Mouse (Mus musculus) midbrain, embryonic 10.5 days (tissue): ENCODE results near the gene Gm10770. TPM values are rescaled to one million over a fixed set of nuclear protein-coding genes. Genes with fewer than 3 reads are reported as not detected.
A peak's percentile ranks its signal among the peaks of the same experiment; 100 is the strongest.
"Not testable (repeated sequence)": the region's sequence is repeated elsewhere in the genome, so short reads cannot be mapped to it uniquely, and the experiment has no call there.

Experiments used
- DNase-seq: peaks from one replicate; pipeline ENCODE4 v3.0.0-alpha.2; 2017; ENCODE audit warnings: low spot score
- H3K27ac ChIP-seq: fragments of 300-500 bp; sonication (generic); replicated peaks from 2 replicates; pipeline ENCODE4 v1.5.1; 2016; ENCODE audit warnings: mild to moderate bottlenecking
- H3K27me3 ChIP-seq: fragments of 300-500 bp; sonication (generic); 2 replicates; pipeline ENCODE4 v1.6.1; 2016; ENCODE audit warnings: low read depth, mild to moderate bottlenecking; ENCODE audit not compliant: poor library complexity, severe bottlenecking
- H3K36me3 ChIP-seq: fragments of 300-500 bp; sonication (generic); 2 replicates; pipeline ENCODE4 v1.6.1; 2016; ENCODE audit warnings: mild to moderate bottlenecking, moderate library complexity
- H3K4me1 ChIP-seq: fragments of 300-500 bp; sonication (generic); 2 replicates; pipeline ENCODE4 v1.6.1; 2016
- H3K4me3 ChIP-seq: fragments of 300-500 bp; sonication (generic); 2 replicates; pipeline ENCODE4 v1.5.1; 2016; ENCODE audit warnings: mild to moderate bottlenecking, moderate library complexity
- H3K9me3 ChIP-seq: fragments of 300-500 bp; sonication (generic); replicated peaks from 2 replicates; pipeline ENCODE4 v1.6.1; 2016; ENCODE audit warnings: mild to moderate bottlenecking
- WGBS: fragments of 180-500 bp; shearing (Covaris S2); methylation state at CpG from one replicate; pipeline ENCODE4 v1.1.7; 2016; 5-methylcytosine and 5-hydroxymethylcytosine counted together
- polyA plus RNA-seq: library from polyadenylated mRNA; unstranded; fragments of >200 nt; fragmentation: Nextera tagmentation; extraction: Ambion mirVana; gene quantifications from 2 replicates; pipeline ENCODE4 v1.2.1, GENCODE M21; 2016

The Gm10770 gene
- polyA plus RNA-seq = not detected in 2 replicates

DNA sequence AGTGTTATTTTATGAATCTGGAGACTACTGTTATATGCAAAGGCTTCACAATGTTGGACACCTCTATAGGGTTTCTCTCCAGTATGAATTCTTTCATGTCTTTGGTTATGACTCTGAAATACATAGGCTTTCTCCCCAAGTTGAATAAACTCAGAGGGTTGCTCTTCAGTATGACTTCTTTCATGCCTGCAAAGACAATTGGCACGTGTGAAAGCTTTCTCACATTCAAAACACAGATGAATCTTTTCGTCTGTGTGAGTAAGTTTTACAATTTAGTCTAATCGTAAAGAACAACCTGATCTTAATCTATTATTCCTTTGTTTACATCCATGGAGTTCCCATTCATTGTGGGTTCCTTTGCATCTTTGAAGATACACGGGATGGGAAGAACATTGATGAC is at the start of gene Gm10770:
Gm10770 (minus strand) TSS at position 101 of the 400 bp plus-strand sequence.
- peaks cover 28% of the 10 kb centered on the region; the same call in 1 of the 2 replicates for H3K9me3 ChIP-seq
- not testable (repeated sequence) for H3K36me3 ChIP-seq, H3K27ac ChIP-seq, H3K4me1 ChIP-seq, H3K27me3 ChIP-seq, H3K4me3 ChIP-seq, DNase-seq
- WGBS = 86% methylated on average over 4 of the region's 4 CpGs

DNA sequence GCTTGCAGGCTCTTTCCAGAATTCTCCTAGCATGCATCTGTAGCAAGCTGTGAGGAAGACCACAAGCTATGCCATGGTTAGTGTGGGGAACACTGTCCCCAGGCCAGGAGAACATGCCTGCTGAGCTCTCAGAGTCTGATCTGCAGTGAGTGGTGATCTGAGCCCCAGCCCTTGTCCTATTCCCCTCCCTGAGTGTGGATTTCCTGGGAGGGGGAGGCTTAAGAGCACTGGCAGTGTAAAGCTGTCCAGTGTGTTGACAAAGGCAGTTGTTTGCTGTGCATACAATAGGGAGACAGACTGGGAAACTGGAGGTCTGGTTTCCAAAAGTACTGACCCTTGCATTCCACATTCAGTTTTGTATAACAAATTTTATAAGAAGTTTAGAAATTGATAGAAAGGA is 43.8 kb upstream of the Gm10770 start:
- not testable (repeated sequence) for H3K9me3 ChIP-seq, DNase-seq, H3K4me1 ChIP-seq, H3K4me3 ChIP-seq, H3K27ac ChIP-seq, H3K27me3 ChIP-seq
- peaks cover 12% of the 10 kb centered on the region for H3K36me3 ChIP-seq

DNA sequence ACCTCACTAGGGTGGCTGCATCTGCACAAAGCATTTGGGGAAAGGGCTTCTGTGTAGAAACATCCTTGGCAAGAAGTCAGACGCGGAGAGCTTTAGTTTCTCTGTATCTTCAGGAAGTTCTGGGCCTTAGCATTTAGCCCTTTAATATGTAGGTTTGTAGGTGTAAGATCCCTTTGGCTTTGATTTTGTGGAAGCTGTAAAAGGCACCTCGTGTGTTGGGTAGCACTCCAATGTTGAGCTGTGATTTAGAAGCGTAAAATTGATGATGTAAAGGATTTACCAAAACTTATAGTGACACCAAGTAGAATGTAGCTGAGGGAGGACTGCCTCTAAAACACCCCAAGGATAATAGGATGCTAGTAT is 38.9 kb upstream of the Gm10770 start:
- 24% methylated on average over 4 of the region's 4 CpGs for WGBS
- H3K4me1 ChIP-seq, H3K27me3 ChIP-seq, H3K9me3 ChIP-seq, DNase-seq: not testable (repeated sequence)
- H3K4me3 ChIP-seq = peak overlapping the region; percentile 54
- peak overlapping the region; percentile 76 for H3K27ac ChIP-seq
- peaks cover 12% of the 10 kb centered on the region for H3K36me3 ChIP-seq

DNA sequence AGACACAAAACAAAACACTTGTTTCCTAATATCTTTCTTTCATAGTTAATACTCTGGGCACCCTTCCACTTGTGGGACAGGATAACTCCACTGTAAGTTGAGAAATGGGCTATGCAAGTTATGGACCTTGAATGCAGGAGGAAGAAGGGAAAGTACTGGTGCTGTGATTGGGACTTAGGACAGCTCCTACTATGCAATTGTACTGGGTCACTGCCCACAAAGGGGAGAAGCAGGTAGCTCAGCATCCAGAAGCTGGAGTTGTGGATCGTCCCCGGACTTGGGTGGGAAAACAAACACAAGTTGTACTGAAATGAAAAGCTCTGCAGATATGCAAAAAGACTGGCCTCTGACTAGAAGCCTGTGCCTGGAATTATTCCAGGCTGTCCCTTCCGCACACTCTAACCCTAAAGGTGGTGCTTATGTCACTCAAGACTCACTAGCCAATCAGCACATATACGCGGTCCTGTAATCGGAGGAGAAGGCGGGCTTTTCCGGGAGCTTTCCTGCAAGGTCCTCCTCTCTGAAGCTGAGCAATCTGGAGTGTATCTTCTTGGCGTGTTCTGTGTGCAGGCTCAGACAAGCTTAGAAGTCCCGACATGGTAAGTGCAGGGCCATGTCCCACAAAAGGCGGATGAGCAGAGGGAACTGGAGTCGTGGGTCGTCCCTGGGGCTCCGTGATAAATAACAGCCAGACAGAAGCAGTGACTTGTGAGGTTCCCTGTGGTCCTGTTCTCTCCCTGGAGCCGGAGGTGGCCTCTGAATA is 38.3 kb upstream of the Gm10770 start, which contains the start of gene Zfp937:
Zfp937 (plus strand) TSS at position 474 of the 763 bp plus-strand sequence.
- WGBS = 3% methylated on average over 15 of the region's 15 CpGs
- Histone ChIP-seq H3K36me3 (peaks cover 10% of the 10 kb centered on the region; the same call in 1 of the 2 replicates), H3K4me3 (peak within 1 kb of the TSS; percentile 54), H3K27ac (peak within 1 kb of the TSS; percentile 76)
- not testable (repeated sequence) for H3K4me1 ChIP-seq, H3K27me3 ChIP-seq, H3K9me3 ChIP-seq
- DNase-seq = peak; percentile 63

DNA sequence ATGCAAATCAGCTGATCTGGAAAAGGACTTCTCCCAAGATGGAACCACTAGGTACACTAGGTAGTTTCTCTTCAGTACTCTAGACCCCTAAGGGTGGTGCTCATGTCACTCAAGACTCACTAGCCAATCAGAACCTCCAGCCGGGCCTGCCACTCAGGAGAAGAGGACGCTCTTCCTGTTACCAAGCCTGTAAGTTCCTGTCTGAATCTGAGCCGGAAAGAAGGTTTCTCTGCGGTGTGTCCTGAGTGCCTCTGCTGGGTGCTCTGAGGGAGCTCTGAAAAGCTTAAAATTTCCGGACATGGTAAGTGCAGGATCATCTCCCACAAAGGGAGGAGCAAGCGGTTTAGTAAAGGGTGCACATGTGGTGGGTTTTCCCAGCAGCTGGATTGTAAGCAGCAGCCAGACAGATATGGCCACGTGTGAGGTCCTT is 2.1 kb upstream of the Gm10770 start, which contains the start of gene Gm14139:
Gm14139 (plus strand) TSS at position 186 of the 430 bp plus-strand sequence.
- H3K4me3 ChIP-seq, H3K4me1 ChIP-seq, H3K27me3 ChIP-seq, H3K36me3 ChIP-seq, DNase-seq, H3K27ac ChIP-seq: not testable (repeated sequence)
- WGBS = 76% methylated on average over 7 of the region's 7 CpGs
- peaks cover 17% of the 10 kb centered on the region; the same call in 1 of the 2 replicates for H3K9me3 ChIP-seq

DNA sequence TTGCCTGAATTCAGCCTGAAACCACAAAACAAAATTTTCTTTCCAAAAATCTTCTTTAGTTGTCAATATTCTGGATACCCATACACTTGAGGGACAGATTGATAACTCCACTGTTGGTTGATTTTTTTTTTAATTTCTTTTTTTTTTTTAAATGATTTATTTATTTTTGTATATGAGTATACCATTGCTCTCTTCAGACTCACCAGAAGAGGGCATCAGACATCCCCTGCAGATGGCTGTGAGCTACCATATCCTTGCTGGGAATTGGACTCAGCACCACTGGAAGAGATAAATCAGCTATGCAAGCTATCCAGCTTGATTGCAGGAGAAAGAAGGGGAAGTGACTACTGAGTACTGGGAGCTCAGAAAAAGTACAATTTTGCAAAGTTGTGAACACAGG is 1.6 kb upstream of the Gm10770 start:
- H3K27me3 ChIP-seq, H3K4me1 ChIP-seq, H3K27ac ChIP-seq, H3K36me3 ChIP-seq, H3K4me3 ChIP-seq, DNase-seq: not testable (repeated sequence)
- peaks cover 22% of the 10 kb centered on the region; the same call in 1 of the 2 replicates for H3K9me3 ChIP-seq

DNA sequence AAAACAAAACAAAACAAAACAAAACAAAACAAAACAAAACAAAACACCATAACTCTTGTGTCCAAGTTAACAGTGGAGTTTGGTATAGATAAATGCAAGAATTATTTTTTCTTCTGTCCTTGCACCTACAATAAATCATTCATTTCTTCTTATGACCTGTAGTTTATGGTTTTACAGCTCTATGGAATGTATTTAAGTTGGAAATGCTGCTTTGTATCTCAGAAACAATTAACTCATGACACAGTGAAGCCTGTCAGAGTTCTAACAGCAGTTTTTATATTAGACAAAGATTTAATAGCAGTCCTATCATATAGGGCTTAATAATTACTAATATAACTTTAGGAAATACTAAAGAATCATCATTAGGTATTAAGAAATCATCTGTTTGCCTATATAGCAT is 5.6 kb downstream of the Gm10770 start:
- no peak overlapping the region for H3K27ac ChIP-seq
- H3K9me3 ChIP-seq = peaks cover 28% of the 10 kb centered on the region; the same call in 1 of the 2 replicates
- H3K27me3 ChIP-seq = no peaks in the 10 kb centered on the region
- no peaks in the 10 kb centered on the region for H3K4me1 ChIP-seq
- H3K4me3 ChIP-seq = no peak overlapping the region
- H3K36me3 ChIP-seq = no peaks in the 10 kb centered on the region
- no peak for DNase-seq

DNA sequence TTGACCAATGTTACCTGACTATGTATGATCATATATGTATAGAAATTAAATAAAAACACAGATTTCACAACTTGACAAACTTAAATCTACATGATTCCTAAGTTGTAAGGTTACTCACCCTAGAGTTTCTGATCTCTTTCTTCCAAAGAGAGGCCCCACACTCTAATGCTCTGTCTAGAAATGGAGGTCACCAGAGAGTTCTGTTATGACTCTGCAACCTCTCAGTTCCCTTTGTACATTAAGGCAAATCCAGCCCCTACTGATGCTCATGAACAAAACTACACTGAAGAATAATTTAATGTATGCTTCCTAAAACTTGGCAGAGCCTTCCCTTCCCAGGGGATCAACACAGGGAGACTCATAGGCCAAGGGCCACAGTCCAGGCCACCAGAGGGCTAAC is 12.8 kb downstream of the Gm10770 start:
- H3K27ac ChIP-seq = no peak overlapping the region
- DNase-seq = no peak
- no peaks in the 10 kb centered on the region for H3K27me3 ChIP-seq
- 0 out of 2 replicates have a peak, but pooled peaks cover 2% of the 10 kb centered on the region for H3K9me3 ChIP-seq
- H3K4me1 ChIP-seq = no peaks in the 10 kb centered on the region
- H3K36me3 ChIP-seq = no peaks in the 10 kb centered on the region
- no peak overlapping the region for H3K4me3 ChIP-seq

DNA sequence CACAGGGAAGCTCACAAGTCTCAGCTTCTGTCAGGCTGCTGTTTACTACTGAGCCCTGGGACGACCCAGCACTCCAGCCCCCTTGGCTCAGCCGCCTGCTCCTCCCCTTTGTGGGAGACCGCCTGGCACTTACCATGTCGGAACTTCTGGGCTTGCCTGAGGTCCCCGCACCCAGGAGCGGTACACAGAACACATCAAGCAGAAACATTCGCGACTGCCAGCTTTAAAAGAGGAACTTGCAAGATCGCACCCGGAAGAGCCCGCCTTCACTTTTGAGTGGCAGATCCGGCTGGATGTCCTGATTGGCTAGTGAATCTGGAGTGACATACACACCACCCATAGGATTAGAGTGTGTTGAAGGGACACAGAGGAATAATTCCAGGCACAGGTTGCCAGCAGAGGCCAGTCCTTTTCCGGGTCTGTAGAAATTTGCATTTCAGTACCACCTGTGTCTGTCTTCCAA is 43.0 kb downstream of the Gm10770 start, which contains the start of gene Zfp120:
Zfp120 (minus strand) TSS at position 274 of the 463 bp plus-strand sequence.
- peaks cover 9% of the 10 kb centered on the region; the same call in 1 of the 2 replicates for H3K9me3 ChIP-seq
- DNase-seq = peak; percentile 80
- peaks cover 28% of the 10 kb centered on the region for H3K36me3 ChIP-seq
- peaks cover 9% of the 10 kb centered on the region for H3K4me1 ChIP-seq
- no peaks in the 10 kb centered on the region for H3K27me3 ChIP-seq
- H3K27ac ChIP-seq = peak within 1 kb of the TSS; percentile 86
- under 1% methylated on average over 13 of the region's 13 CpGs for WGBS
- peak within 1 kb of the TSS; percentile 85 for H3K4me3 ChIP-seq

DNA sequence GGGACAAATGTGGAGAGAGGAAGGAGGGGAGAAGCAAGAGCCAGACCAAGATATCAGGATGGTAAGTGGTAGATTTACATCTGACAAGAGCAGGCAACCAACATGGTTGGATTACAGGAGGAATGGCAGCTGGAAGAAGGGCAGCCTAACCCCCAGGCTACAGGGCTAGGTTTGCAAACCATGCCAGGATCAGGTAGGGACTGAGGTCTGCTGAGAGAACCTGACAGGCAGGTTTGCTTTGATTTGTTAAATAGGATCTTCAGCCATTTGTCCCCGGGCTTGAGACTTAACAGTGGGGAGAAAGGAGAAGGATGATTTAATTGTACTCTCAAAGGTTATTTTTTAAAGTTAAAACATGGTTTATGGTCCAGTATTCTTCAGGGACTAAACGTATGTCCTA is 46.7 kb downstream of the Gm10770 start:
- Histone ChIP-seq H3K4me3 (no peak overlapping the region), H3K27me3 (no peaks in the 10 kb centered on the region), H3K27ac (no peak overlapping the region), H3K9me3 (peaks cover 38% of the 10 kb centered on the region), H3K4me1 (peaks cover 9% of the 10 kb centered on the region), H3K36me3 (peaks cover 58% of the 10 kb centered on the region)
- 86% methylated on average over 2 of the region's 2 CpGs for WGBS
- DNase-seq = no peak

DNA sequence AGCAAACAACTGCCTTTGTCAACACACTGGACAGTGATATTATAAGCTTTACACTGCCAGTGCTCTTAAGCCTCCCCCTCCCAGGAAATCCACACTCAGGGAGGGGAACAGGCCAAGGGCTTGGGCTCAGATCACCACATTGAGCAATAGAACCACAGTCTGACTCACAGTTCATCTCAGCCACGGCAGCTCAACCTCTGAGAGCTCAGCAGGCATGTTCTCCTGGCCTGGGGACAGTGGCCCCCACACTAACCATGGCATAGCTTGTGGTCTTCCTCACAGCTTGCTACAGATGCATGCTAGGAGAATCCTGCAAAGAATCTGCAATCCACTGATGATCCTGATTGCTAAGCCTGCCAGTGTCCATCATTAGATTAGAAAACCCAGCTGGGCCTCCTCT is 47.5 kb downstream of the Gm10770 start:
- not testable (repeated sequence) for H3K4me3 ChIP-seq

More for the DNA sequence above, 47.5 kb downstream of the Gm10770 start:
- Histone ChIP-seq H3K9me3 (peaks cover 45% of the 10 kb centered on the region), H3K36me3 (peaks cover 66% of the 10 kb centered on the region)
- not testable (repeated sequence) for H3K4me1 ChIP-seq, H3K27me3 ChIP-seq, H3K27ac ChIP-seq, DNase-seq
- 79% methylated on average over 1 of the region's 1 CpGs for WGBS
